Mouse (Mus musculus) brown adipose tissue, adult 24 weeks (tissue): ENCODE measurements around the gene Tob2. TPM values are rescaled to one million over a fixed set of nuclear protein-coding genes. Genes with fewer than 3 reads are reported as not detected.

Experiments
- H3K27ac ChIP-seq: fragments of 200-500 bp; replicated peaks from 2 replicates; pipeline ENCODE4 v1.5.1; 2012; ENCODE audit warnings: low read depth, mild to moderate bottlenecking, low read length
- H3K4me1 ChIP-seq: fragments of 200-500 bp; 2 replicates; pipeline ENCODE4 v1.6.1; 2012; ENCODE audit warnings: low read length, mixed read lengths; ENCODE audit not compliant: control insufficient read depth, insufficient read depth, insufficient read length
- H3K4me3 ChIP-seq: fragments of 200-500 bp; 2 replicates; pipeline ENCODE4 v1.5.1; 2012; ENCODE audit warnings: low read depth, mild to moderate bottlenecking, low read length, moderate library complexity; ENCODE audit not compliant: insufficient read depth
- polyA plus RNA-seq: library from polyadenylated mRNA; stranded (reverse); fragments of >200 nt; gene quantifications from 2 replicates; pipeline ENCODE4 v1.2.4, GENCODE M21; 2012; ENCODE audit not compliant: missing spikeins, insufficient read depth, insufficient read length

The Tob2 gene
- polyA plus RNA-seq, 1 experiment = 79.0 TPM

GRCm38 (mm10) chr15:81852411-81853000 is 6.1 kb downstream of the Tob2 start:
- Histone ChIP-seq H3K4me1 (peaks cover 8% of the 10 kb centered on the region; the same call in 1 of the 2 replicates), H3K4me3 (peak overlapping the region; percentile 18), H3K27ac (peak overlapping the region; percentile 88)

- peak overlapping the region; percentile 88 for H3K27ac ChIP-seq
- peak overlapping the region; percentile 17 for H3K4me3 ChIP-seq
- peaks cover 14% of the 10 kb centered on the region for H3K4me1 ChIP-seq
These were observed 7.2 kb downstream of the Tob2 start for GRCm38 (mm10) chr15:81851375-81851774.

- Histone ChIP-seq H3K4me1 (peaks cover 17% of the 10 kb centered on the region), H3K27ac (peak overlapping the region; percentile 88), H3K4me3 (peak overlapping the region; percentile 17; the same call in 1 of the 2 replicates)
These were observed 7.9 kb downstream of the Tob2 start for GRCm38 (mm10) chr15:81850718-81851117.

- Histone ChIP-seq H3K27ac (peak overlapping the region; percentile 80), H3K4me1 (peaks cover 22% of the 10 kb centered on the region), H3K4me3 (0 out of 2 replicates have a peak overlapping the region, but pooled peaks have one; percentile 30)
These were observed 9.5 kb downstream of the Tob2 start for GRCm38 (mm10) chr15:81849104-81849503.

- no peak overlapping the region for H3K4me3 ChIP-seq
- no peak overlapping the region for H3K27ac ChIP-seq
- peaks cover 22% of the 10 kb centered on the region for H3K4me1 ChIP-seq
These were observed 10.3 kb downstream of the Tob2 start for GRCm38 (mm10) chr15:81848301-81848700.

GRCm38 (mm10) chr15:81847861-81848260 is 10.7 kb downstream of the Tob2 start:
- no peak overlapping the region for H3K4me3 ChIP-seq
- peaks cover 22% of the 10 kb centered on the region for H3K4me1 ChIP-seq
- H3K27ac ChIP-seq = peak overlapping the region; percentile 83

GRCm38 (mm10) chr15:81847161-81847560 is 11.4 kb downstream of the Tob2 start:
- Histone ChIP-seq H3K4me3 (no peak overlapping the region), H3K27ac (peak overlapping the region; percentile 83), H3K4me1 (peaks cover 18% of the 10 kb centered on the region)

- peak overlapping the region; percentile 83 for H3K27ac ChIP-seq
- H3K4me3 ChIP-seq = no peak overlapping the region
- peaks cover 18% of the 10 kb centered on the region for H3K4me1 ChIP-seq
These were observed 11.8 kb downstream of the Tob2 start for GRCm38 (mm10) chr15:81846755-81847154.

GRCm38 (mm10) chr15:81845724-81846123 is 12.9 kb downstream of the Tob2 start:
- Histone ChIP-seq H3K4me1 (peaks cover 20% of the 10 kb centered on the region), H3K27ac (peak overlapping the region; percentile 99), H3K4me3 (no peak overlapping the region)

GRCm38 (mm10) chr15:81845033-81845625 is 13.5 kb downstream of the Tob2 start:
- H3K27ac ChIP-seq = peak overlapping the region; percentile 99
- peaks cover 21% of the 10 kb centered on the region for H3K4me1 ChIP-seq
- no peak overlapping the region for H3K4me3 ChIP-seq

- Histone ChIP-seq H3K27ac (peak overlapping the region; percentile 66), H3K4me1 (peaks cover 20% of the 10 kb centered on the region), H3K4me3 (no peak overlapping the region)
These were observed 16.3 kb downstream of the Tob2 start for GRCm38 (mm10) chr15:81842275-81842674.

- H3K4me1 ChIP-seq = peaks cover 15% of the 10 kb centered on the region
- peak overlapping the region; percentile 99 for H3K27ac ChIP-seq
- H3K4me3 ChIP-seq = no peak overlapping the region
These were observed 18.3 kb downstream of the Tob2 start for GRCm38 (mm10) chr15:81840306-81840705.

- no peak overlapping the region for H3K4me3 ChIP-seq
- H3K4me1 ChIP-seq = peaks cover 10% of the 10 kb centered on the region
These were observed 19.0 kb downstream of the Tob2 start for GRCm38 (mm10) chr15:81839634-81840033.

GRCm38 (mm10) chr15:81838554-81839235 is 19.9 kb downstream of the Tob2 start:
- Histone ChIP-seq H3K4me1 (peaks cover 10% of the 10 kb centered on the region), H3K27ac (peak overlapping the region; percentile 96), H3K4me3 (no peak overlapping the region)

More at GRCm38 (mm10) chr15:81839634-81840033, 19.0 kb downstream of the Tob2 start:
- peak overlapping the region; percentile 99 for H3K27ac ChIP-seq
